Mouse (Mus musculus): ENCODE measurements around the gene Ucp2. TPM values are rescaled to one million over a fixed set of nuclear protein-coding genes. Genes with fewer than 3 reads are reported as not detected.

Ucp2 gene
- polyA plus RNA-seq, 1 experiment from 2014 or later: 126 TPM

GRCm38 (mm10) chr7:100520663-100521285, 27.6 kb downstream of the Ucp2 start:
- H3K9me3 ChIP-seq (replicated peaks): no peaks in the 10 kb centered on the region
- no peak overlapping the region for H3K27ac ChIP-seq
- WGBS: 25% methylated on average over 10 of the region's 10 CpGs
- peak; percentile 92 for DNase-seq (ENCODE audit: low spot score)
- H3K27me3 ChIP-seq (ENCODE audit: low read depth, poor library complexity, severe bottlenecking): no peaks in the 10 kb centered on the region
- no peaks in the 10 kb centered on the region for H3K4me1 ChIP-seq
- H3K4me3 ChIP-seq: no peak overlapping the region
- no peaks in the 10 kb centered on the region for H3K36me3 ChIP-seq

- Histone ChIP-seq H3K27me3 (ENCODE audit: low read depth, poor library complexity, severe bottlenecking) (no peaks in the 10 kb centered on the region), H3K9me3 (replicated peaks) (no peaks in the 10 kb centered on the region), H3K4me3 (no peak overlapping the region), H3K4me1 (no peaks in the 10 kb centered on the region), H3K36me3 (no peaks in the 10 kb centered on the region), H3K27ac (no peak overlapping the region)
- no peak for DNase-seq (ENCODE audit: low spot score)
- WGBS: 83% methylated on average over 3 of the region's 3 CpGs
These were observed 29.1 kb downstream of the Ucp2 start for GRCm38 (mm10) chr7:100522222-100522621.

GRCm38 (mm10) chr7:100524669-100525068, 31.5 kb downstream of the Ucp2 start:
- DNase-seq (ENCODE audit: low spot score): no peak
- no peaks in the 10 kb centered on the region for H3K9me3 ChIP-seq (replicated peaks)
- 76% methylated on average over 8 of the region's 8 CpGs for WGBS
- H3K36me3 ChIP-seq: no peaks in the 10 kb centered on the region
- H3K4me1 ChIP-seq: no peaks in the 10 kb centered on the region
- no peaks in the 10 kb centered on the region for H3K27me3 ChIP-seq (ENCODE audit: low read depth, poor library complexity, severe bottlenecking)
- no peak overlapping the region for H3K27ac ChIP-seq
- no peak overlapping the region for H3K4me3 ChIP-seq

GRCm38 (mm10) chr7:100530766-100531165, 37.6 kb downstream of the Ucp2 start:
- Histone ChIP-seq H3K36me3 (no peaks in the 10 kb centered on the region), H3K27me3 (ENCODE audit: low read depth, poor library complexity, severe bottlenecking) (no peaks in the 10 kb centered on the region), H3K4me1 (no peaks in the 10 kb centered on the region), H3K4me3 (no peak overlapping the region), H3K27ac (no peak overlapping the region), H3K9me3 (replicated peaks) (no peaks in the 10 kb centered on the region)
- 92% methylated on average over 5 of the region's 5 CpGs for WGBS
- DNase-seq (ENCODE audit: low spot score): no peak

- WGBS: 80% methylated on average over 2 of the region's 2 CpGs
- H3K27me3 ChIP-seq (ENCODE audit: low read depth, poor library complexity, severe bottlenecking): no peaks in the 10 kb centered on the region
- no peaks in the 10 kb centered on the region for H3K9me3 ChIP-seq (replicated peaks)
- no peak for DNase-seq (ENCODE audit: low spot score)
- no peak overlapping the region for H3K27ac ChIP-seq
- no peaks in the 10 kb centered on the region for H3K36me3 ChIP-seq
- no peak overlapping the region for H3K4me3 ChIP-seq
- peaks cover 14% of the 10 kb centered on the region for H3K4me1 ChIP-seq
These were observed 40.4 kb downstream of the Ucp2 start for GRCm38 (mm10) chr7:100533503-100533902.

GRCm38 (mm10) chr7:100534216-100534615, 41.1 kb downstream of the Ucp2 start:
- no peak for DNase-seq (ENCODE audit: low spot score)
- Histone ChIP-seq H3K4me3 (no peak overlapping the region), H3K27ac (no peak overlapping the region), H3K27me3 (ENCODE audit: low read depth, poor library complexity, severe bottlenecking) (no peaks in the 10 kb centered on the region), H3K4me1 (peaks cover 14% of the 10 kb centered on the region), H3K9me3 (replicated peaks) (no peaks in the 10 kb centered on the region), H3K36me3 (peaks cover 5% of the 10 kb centered on the region)
- WGBS: 90% methylated on average over 3 of the region's 3 CpGs

GRCm38 (mm10) chr7:100535831-100536230, 42.7 kb downstream of the Ucp2 start:
- DNase-seq (ENCODE audit: low spot score): no peak
- H3K27ac ChIP-seq: no peak overlapping the region
- H3K4me3 ChIP-seq: peak overlapping the region; percentile 85; the same call in 1 of the 2 replicates
- H3K36me3 ChIP-seq: peaks cover 20% of the 10 kb centered on the region
- no peaks in the 10 kb centered on the region for H3K9me3 ChIP-seq (replicated peaks)
- WGBS: 88% methylated on average over 2 of the region's 2 CpGs
- H3K4me1 ChIP-seq: peaks cover 14% of the 10 kb centered on the region
- no peaks in the 10 kb centered on the region for H3K27me3 ChIP-seq (ENCODE audit: low read depth, poor library complexity, severe bottlenecking)

GRCm38 (mm10) chr7:100536804-100537518, 43.8 kb downstream of the Ucp2 start, which contains the start of gene Coa4:
Gene Coa4, plus strand, starts transcription at chr7:100537071.
- peak; percentile 94 for DNase-seq (ENCODE audit: low spot score)
- Histone ChIP-seq H3K36me3 (peaks cover 20% of the 10 kb centered on the region), H3K4me1 (peaks cover 14% of the 10 kb centered on the region), H3K27me3 (ENCODE audit: low read depth, poor library complexity, severe bottlenecking) (no peaks in the 10 kb centered on the region), H3K4me3 (peak within 1 kb of the TSS; percentile 85), H3K9me3 (replicated peaks) (no peaks in the 10 kb centered on the region), H3K27ac (peak within 1 kb of the TSS; percentile 88)
- WGBS: under 1% methylated on average over 33 of the region's 33 CpGs

GRCm38 (mm10) chr7:100537519-100537902, 44.4 kb downstream of the Ucp2 start:
- H3K36me3 ChIP-seq: peaks cover 20% of the 10 kb centered on the region
- no peaks in the 10 kb centered on the region for H3K27me3 ChIP-seq (ENCODE audit: low read depth, poor library complexity, severe bottlenecking)
- 36% methylated on average over 7 of the region's 7 CpGs for WGBS
- no peak for DNase-seq (ENCODE audit: low spot score)
- peaks cover 14% of the 10 kb centered on the region for H3K4me1 ChIP-seq
- H3K4me3 ChIP-seq: peak overlapping the region; percentile 85
- peak overlapping the region; percentile 88 for H3K27ac ChIP-seq
- H3K9me3 ChIP-seq (replicated peaks): no peaks in the 10 kb centered on the region

GRCm38 (mm10) chr7:100539516-100539915, 46.4 kb downstream of the Ucp2 start:
- Histone ChIP-seq H3K27ac (no peak overlapping the region), H3K9me3 (replicated peaks) (no peaks in the 10 kb centered on the region), H3K4me3 (no peak overlapping the region), H3K36me3 (peaks cover 20% of the 10 kb centered on the region), H3K4me1 (peaks cover 14% of the 10 kb centered on the region), H3K27me3 (ENCODE audit: low read depth, poor library complexity, severe bottlenecking) (no peaks in the 10 kb centered on the region)
- 96% methylated on average over 9 of the region's 9 CpGs for WGBS
- no peak for DNase-seq (ENCODE audit: low spot score)

GRCm38 (mm10) chr7:100544437-100544836, 51.3 kb downstream of the Ucp2 start:
- Histone ChIP-seq H3K4me1 (no peaks in the 10 kb centered on the region), H3K27ac (no peak overlapping the region), H3K9me3 (replicated peaks) (no peaks in the 10 kb centered on the region), H3K36me3 (peaks cover 19% of the 10 kb centered on the region), H3K27me3 (ENCODE audit: low read depth, poor library complexity, severe bottlenecking) (no peaks in the 10 kb centered on the region), H3K4me3 (no peak overlapping the region)
- WGBS: 71% methylated on average over 1 of the region's 1 CpGs
- DNase-seq (ENCODE audit: low spot score): no peak

GRCm38 (mm10) chr7:100547631-100548030, 54.5 kb downstream of the Ucp2 start:
- DNase-seq (ENCODE audit: low spot score): no peak
- no peak overlapping the region for H3K27ac ChIP-seq
- WGBS: 84% methylated on average over 4 of the region's 4 CpGs

GRCm38 (mm10) chr7:100549796-100550195, 56.7 kb downstream of the Ucp2 start:
- 91% methylated on average over 3 of the region's 3 CpGs for WGBS
- Histone ChIP-seq H3K27me3 (ENCODE audit: low read depth, poor library complexity, severe bottlenecking) (no peaks in the 10 kb centered on the region), H3K36me3 (peaks cover 18% of the 10 kb centered on the region; the same call in 1 of the 2 replicates)

More at GRCm38 (mm10) chr7:100547631-100548030, 54.5 kb downstream of the Ucp2 start:
- Histone ChIP-seq H3K36me3 (peaks cover 18% of the 10 kb centered on the region; the same call in 1 of the 2 replicates), H3K27me3 (ENCODE audit: low read depth, poor library complexity, severe bottlenecking) (no peaks in the 10 kb centered on the region), H3K4me3 (no peak overlapping the region), H3K9me3 (replicated peaks) (no peaks in the 10 kb centered on the region), H3K4me1 (no peaks in the 10 kb centered on the region)

More at GRCm38 (mm10) chr7:100549796-100550195, 56.7 kb downstream of the Ucp2 start:
- no peak overlapping the region for H3K4me3 ChIP-seq
- no peak for DNase-seq (ENCODE audit: low spot score)
- no peaks in the 10 kb centered on the region for H3K4me1 ChIP-seq
- H3K9me3 ChIP-seq (replicated peaks): no peaks in the 10 kb centered on the region
- H3K27ac ChIP-seq: no peak overlapping the region
